Mouse (Mus musculus) C3H10T1/2 (cell line): ENCODE data around the gene Slc25a48. TPM values are rescaled to one million over a fixed set of nuclear protein-coding genes. Genes with fewer than 3 reads are reported as not detected.

Experiments used
- polyA plus RNA-seq, 2 experiments: library from polyadenylated mRNA; unstranded; fragments of >200 nt; fragmentation: generic; extraction: Trizol; gene quantifications; one replicate each; pipeline ENCODE4 v1.2.1; 2012; ENCODE audit warnings: missing spikeins in 2 of 2

Slc25a48 gene
- not detected for polyA plus RNA-seq

GRCm38 (mm10) chr13:56438211-56439075, at the start of gene Slc25a48:
Gene Slc25a48 (plus strand): TSS chr13:56438355.

GRCm38 (mm10) chr13:56426365-56426764, 11.8 kb upstream of the Slc25a48 start, which contains the start of gene Gm3045:
Gene Gm3045 (plus strand): TSS chr13:56426594.

DNA sequence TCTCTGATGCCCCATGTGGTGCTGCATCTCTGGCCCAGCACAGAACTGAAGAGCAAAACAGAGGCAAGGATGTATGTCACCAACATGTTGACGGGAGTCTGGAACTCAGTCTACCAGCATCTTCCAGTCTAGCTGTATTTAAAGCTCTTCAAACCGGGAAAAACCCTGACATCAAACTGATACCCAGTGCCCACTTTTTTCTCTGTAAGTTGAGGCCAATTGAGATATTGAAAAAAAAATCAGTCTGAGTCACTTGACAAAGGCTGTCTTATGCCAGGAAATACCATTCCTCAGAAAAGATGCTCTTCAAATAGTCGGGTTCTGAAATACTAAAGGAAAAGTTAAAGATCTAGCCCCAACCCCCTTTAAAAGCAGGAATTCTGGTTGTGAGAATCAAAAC, 44.0 kb downstream of the Slc25a48 start, which contains the start of gene Il9:
Gene Il9 (minus strand): TSS at position 101 of the 400 bp plus-strand sequence.

GRCm38 (mm10) chr13:56522081-56522820, 84.1 kb downstream of the Slc25a48 start, which contains the start of gene Fbxl21:
Gene Fbxl21 (plus strand): TSS chr13:56522472.

Other genes with a start within 250 kb of the Slc25a48 start
- gene Neurog1, start 186.2 kb upstream of the Slc25a48 start, polyA plus RNA-seq = not detected
- gene Cxcl14, start 141.8 kb upstream of the Slc25a48 start, polyA plus RNA-seq = not detected
- not detected for gene Gm3045, start 11.8 kb upstream of the Slc25a48 start, polyA plus RNA-seq
- not detected for gene Il9, start 43.9 kb downstream of the Slc25a48 start, polyA plus RNA-seq
- under 1 TPM; 0.06 to 0.48 TPM for gene Fbxl21, start 84.1 kb downstream of the Slc25a48 start, polyA plus RNA-seq
- gene Lect2, start 110.1 kb downstream of the Slc25a48 start, polyA plus RNA-seq = not detected
- 10 to 100 TPM; 19.2 to 77.4 TPM for gene Tgfbi, start 171.2 kb downstream of the Slc25a48 start, polyA plus RNA-seq